Mouse (Mus musculus) bone marrow, adult 2 months (tissue): ENCODE data around the gene Togaram2.

Source experiments
- CTCF ChIP-seq: fragments of 200-500 bp; IDR thresholded peaks from 2 replicates; pipeline ENCODE4 v1.5.1; 2011; ENCODE audit warnings: low read length, control low read depth; ENCODE audit not compliant: control insufficient read depth, insufficient read depth
- POLR2A ChIP-seq: fragments of 200-500 bp; IDR thresholded peaks from 2 replicates; pipeline ENCODE4 v1.6.1; 2011; ENCODE audit warnings: low read depth, mild to moderate bottlenecking, control low read depth, low read length, borderline replicate concordance; ENCODE audit not compliant: control insufficient read depth

DNA sequence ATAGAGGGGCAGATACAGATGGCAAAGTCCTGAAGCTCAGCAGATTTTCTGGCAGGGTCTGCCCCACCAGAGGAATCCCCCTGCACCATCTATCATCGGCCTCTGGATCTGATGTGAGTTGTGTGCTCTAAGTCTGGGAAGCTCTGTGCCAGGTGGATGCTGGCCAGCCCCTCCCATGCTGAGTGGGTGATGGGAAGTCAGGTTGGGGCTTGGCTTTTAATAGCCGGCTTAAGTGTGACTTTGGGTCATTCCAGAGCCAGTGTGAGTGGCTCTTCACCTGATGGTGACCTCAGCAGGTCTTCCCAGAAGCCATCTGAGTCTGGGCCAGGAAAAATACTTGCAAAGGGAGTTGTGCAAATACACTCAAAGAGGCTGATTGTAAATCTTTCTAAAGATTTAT lies 57.6 kb downstream of the Togaram2 start:
- TF ChIP-seq CTCF (no peak), POLR2A (no peak)
